In genomic region chr2:32947454-32947853, GRCm38 (mm10) we compare ENCODE assay signal across 23 mouse cellular contexts.
"Had no signal": no experiment of that assay in that cellular context is flagged by ENCODE, and none has a peak within 500 bp of the region (broad histone marks: within the 10 kb centered on the region; RNA-seq: fewer than 3 reads in every experiment).

No protein-coding gene starts in this region.

- H3K4me1 ChIP-seq: heart, embryonic 13.5 days; heart, embryonic 15.5 days; hindbrain, embryonic 15.5 days; limb, embryonic 13.5 days; limb, embryonic 15.5 days had no signal

- H3K27me3 ChIP-seq: heart, embryonic 13.5 days; heart, embryonic 15.5 days; hindbrain, embryonic 15.5 days; limb, embryonic 13.5 days; limb, embryonic 15.5 days; liver, embryonic 12.5 days had no signal

- H3K4me2 ChIP-seq: heart, embryonic 11.5 days; heart, embryonic 13.5 days; heart, embryonic 15.5 days; hindbrain, embryonic 15.5 days; limb, embryonic 13.5 days; limb, embryonic 15.5 days; liver, embryonic 12.5 days had no signal

- H3K9me3 ChIP-seq: heart, embryonic 13.5 days; heart, embryonic 15.5 days; hindbrain, embryonic 15.5 days; limb, embryonic 13.5 days; limb, embryonic 15.5 days; liver, embryonic 12.5 days had no signal

- H3K4me3 ChIP-seq: heart, adult 2 months; heart, embryonic 13.5 days; heart, embryonic 15.5 days; hindbrain, embryonic 15.5 days; limb, embryonic 13.5 days; limb, embryonic 15.5 days; liver, embryonic 12.5 days had no signal

- ATAC-seq: hindbrain, postnatal 0 days; intestine, embryonic 16.5 days; liver, embryonic 12.5 days had no signal

- H3K9ac ChIP-seq: heart, embryonic 13.5 days; heart, embryonic 15.5 days; hindbrain, embryonic 15.5 days; limb, embryonic 13.5 days; limb, embryonic 15.5 days; liver, embryonic 12.5 days; liver, embryonic 14.5 days had no signal

- H3K27ac ChIP-seq: heart, adult 2 months; heart, embryonic 13.5 days; heart, embryonic 15.5 days; hindbrain, embryonic 15.5 days; hindbrain, postnatal 0 days; limb, embryonic 13.5 days; limb, embryonic 15.5 days; liver, embryonic 12.5 days; liver, embryonic 14.5 days had no signal

- DNase-seq: gastrocnemius, postnatal 14 days; gastrocnemius, postnatal 36 days; heart, adult 11 months; heart, adult 2 months; heart, postnatal 14 days; heart, postnatal 36 days; kidney, adult 18-20 months; kidney, adult 8-10 months; kidney, postnatal 14 days; kidney, postnatal 36 days; layer of hippocampus, adult 9-11 months; layer of hippocampus, postnatal 36 days; left cerebral cortex, postnatal 4 days had no signal
